Mouse (Mus musculus): ENCODE results near the gene Irf3.
A peak's percentile ranks its signal among the peaks of the same experiment; 100 is the strongest.
"Not testable (repeated sequence)": the region's sequence is repeated elsewhere in the genome, so short reads cannot be mapped to it uniquely, and the experiment has no call there.

Gene Irf3

GRCm38 (mm10) chr7:45007846-45008245 is 10.4 kb downstream of the Irf3 start:
- DNase-seq (ENCODE audit: low spot score), result no peak

GRCm38 (mm10) chr7:45008411-45008810 is 11.0 kb downstream of the Irf3 start:
- DNase-seq (ENCODE audit: low spot score), result no peak

- no peak for DNase-seq (ENCODE audit: low spot score)
Observed at GRCm38 (mm10) chr7:45012011-45012410, 14.6 kb downstream of the Irf3 start.

DNA sequence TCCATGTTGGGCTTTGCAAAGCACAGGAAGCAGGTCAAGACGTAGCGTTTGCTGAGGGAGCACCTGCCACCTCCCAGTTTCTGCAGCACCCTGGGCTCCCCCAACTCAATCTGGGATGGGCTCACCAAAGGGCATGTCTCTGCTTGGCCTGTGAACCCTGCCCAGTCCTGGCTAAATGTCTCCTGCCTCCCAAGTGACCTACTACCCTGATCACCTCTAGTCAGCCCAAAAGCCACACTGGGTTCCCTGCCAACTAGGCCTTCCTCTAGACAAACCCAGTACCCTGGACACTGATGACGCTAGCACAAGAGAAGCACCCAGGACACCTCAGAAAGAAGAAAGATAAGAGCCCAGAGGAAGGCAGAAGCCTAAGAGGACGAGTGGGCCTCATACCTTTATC is 15.4 kb downstream of the Irf3 start:
- no peak for DNase-seq (ENCODE audit: low spot score)

- DNase-seq (ENCODE audit: low spot score), result no peak
Observed at GRCm38 (mm10) chr7:45013366-45014095, 16.1 kb downstream of the Irf3 start.

- no peak for DNase-seq (ENCODE audit: low spot score)
Observed at GRCm38 (mm10) chr7:45014096-45014451, 16.6 kb downstream of the Irf3 start.

DNA sequence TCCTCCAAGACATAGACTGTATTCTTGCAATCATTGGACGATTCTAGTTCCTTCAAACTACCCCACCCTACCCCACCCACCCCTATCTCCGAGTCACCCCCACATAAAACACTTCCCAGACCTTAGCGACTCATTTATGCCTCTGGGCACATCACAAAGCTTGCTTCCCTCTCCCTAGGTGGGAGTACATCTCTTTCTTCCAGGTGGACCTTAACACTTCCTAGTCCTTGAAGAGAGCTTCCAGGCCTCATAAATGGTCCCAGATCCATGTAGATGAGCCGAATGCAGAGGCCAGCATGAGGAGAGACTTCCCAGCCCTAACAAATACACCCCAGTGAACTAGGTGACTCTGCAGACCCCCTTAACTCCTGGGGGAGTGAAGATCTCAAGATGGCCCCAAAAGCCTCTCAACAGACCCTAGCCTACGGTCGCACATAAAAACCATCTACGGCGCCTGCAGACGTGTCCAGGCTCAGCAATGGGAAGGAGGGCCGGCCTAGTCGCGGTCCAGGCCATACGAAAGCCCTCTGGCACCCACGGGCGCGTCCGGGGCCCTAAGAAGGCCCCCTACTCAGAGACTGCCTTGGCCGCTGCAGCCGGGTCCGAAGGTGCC is 18.0 kb downstream of the Irf3 start:
- no peak for DNase-seq (ENCODE audit: low spot score)

- DNase-seq (ENCODE audit: low spot score), result peak; percentile 97
Observed at GRCm38 (mm10) chr7:45015957-45016612, 18.6 kb downstream of the Irf3 start, which contains the start of gene Scaf1. Gene Scaf1, minus strand, starts transcription at chr7:45016363.

DNA sequence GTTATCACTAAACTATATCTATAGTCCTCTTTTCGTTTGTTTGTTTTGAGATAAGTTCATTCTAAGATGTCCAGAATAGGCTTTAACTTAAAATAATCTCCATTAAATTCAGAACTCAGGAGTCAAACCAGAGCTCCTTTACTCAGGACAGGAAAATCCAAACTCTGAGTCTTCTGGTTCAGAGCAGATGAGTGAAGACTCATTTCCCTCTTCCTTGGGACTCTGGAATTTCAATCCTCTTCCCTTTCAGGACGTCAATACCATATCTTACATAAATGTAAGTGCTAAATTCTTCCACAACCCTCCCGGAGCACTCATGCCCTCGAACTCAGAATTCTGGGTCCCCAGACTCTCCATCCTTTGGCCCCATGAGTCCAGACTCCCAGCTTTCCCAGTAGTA is 19.3 kb downstream of the Irf3 start:
- no peak for DNase-seq (ENCODE audit: low spot score)

- DNase-seq (ENCODE audit: low spot score), result peak; percentile 85
Observed at GRCm38 (mm10) chr7:45017242-45018061, 20.0 kb downstream of the Irf3 start, which contains the start of gene Rras. Gene Rras, plus strand, starts transcription at chr7:45017961.

DNA sequence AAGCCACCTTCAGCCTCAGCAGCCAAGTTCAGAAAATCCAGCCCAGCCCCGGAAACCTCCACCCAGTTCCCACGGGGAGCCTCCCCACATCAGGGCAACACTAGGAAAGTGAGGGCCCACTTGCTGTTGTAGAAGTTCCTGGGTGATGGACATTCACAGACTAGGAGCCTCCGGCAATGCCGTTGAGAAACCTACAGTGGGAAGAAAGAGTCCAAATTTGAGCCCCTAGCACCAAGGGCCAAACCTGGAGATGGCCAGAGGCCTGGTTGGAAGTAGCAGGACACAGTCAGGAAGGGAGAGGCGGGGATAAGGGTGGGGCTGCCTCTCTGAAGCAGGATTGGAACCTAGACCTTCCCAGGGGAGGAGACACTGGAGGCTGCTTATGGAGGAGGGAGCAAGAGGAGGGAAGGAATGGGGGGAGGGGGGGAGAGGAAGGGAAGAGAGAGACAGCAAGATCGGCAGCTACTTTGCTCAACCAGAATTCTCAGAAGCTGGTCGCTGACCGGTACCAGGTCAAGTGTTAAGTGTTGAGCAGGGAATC is 21.7 kb downstream of the Irf3 start:
- no peak for DNase-seq (ENCODE audit: low spot score)

- DNase-seq (ENCODE audit: low spot score), result no peak
Observed at GRCm38 (mm10) chr7:45020225-45020624, 22.8 kb downstream of the Irf3 start.

GRCm38 (mm10) chr7:45023711-45024110 is 26.3 kb downstream of the Irf3 start:
- not testable (repeated sequence) for DNase-seq (ENCODE audit: low spot score)

DNA sequence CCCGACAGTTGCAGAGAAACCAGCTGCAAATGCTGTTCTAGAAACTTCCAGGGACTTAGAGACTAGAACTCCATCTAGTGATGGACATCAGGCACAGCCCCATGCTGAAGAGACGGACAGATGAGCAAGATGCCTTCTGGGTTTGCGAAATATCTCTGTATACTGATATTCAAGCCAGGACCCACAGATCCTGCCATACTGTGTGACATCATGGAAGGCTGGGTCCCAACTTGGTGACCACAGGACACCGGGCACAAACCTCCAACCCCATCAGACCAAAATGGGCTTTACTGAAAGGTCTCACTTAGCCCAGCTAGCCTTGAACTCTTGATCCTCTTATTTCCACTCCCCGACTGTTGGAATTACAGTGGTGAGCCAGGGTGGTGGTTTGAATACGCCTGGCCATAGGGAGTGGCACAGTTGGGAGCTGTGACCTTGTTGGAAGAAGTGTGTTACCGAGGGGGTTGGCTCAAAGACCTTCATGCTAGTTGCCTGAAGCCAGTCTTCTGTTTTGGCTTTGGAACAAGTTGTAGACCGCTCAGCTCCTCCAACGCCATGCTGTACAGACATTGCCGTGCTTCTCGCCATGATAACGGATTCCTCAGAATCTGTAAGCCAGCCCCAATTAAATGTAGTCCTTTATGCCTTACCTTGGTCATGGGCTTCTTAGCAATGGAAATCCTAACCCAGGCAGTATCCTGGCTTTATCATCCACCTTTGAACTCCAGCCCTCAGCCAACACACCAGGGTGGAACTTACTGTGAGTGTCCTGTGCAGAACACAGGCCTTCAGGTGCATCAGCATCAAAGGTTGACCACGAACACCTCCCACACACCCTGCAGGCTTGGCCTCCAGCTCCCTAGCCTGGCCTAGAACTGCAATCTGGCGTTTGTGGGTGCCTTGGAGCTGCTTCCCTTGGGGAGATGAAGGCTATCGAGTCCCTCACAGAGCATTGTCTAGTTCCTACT is 27.1 kb downstream of the Irf3 start:
- no peak for DNase-seq (ENCODE audit: low spot score)

DNA sequence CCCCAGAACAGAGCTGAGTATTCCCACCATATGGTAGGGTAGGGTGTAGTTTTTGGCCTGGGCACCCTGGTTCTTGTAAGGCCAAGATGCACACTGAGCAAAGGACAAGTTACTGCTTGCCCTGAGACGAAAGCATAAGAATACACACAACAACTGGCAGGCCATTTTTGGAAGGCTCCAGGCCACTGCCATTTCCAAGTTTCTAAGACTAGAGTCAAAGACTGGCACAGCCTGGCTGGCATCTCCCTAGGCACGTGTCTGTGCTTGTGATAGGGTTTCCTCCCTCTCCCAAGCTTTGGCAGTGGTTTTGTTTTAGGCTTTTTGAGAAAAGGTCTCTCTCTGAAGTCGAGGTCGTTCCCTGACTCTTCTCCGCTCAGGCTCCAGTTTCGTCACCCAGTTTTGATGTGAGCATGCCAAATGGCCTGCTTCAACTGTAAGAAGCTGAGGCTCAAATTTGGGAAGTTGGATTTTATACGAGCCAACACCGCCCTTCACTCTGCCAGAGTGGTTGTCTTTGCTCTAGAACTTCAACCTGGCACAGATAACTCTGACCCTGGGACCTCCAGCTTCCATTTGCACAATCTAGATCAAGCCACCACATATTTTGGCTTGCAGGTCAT is 28.3 kb downstream of the Irf3 start:
- DNase-seq (ENCODE audit: low spot score), result no peak

DNA sequence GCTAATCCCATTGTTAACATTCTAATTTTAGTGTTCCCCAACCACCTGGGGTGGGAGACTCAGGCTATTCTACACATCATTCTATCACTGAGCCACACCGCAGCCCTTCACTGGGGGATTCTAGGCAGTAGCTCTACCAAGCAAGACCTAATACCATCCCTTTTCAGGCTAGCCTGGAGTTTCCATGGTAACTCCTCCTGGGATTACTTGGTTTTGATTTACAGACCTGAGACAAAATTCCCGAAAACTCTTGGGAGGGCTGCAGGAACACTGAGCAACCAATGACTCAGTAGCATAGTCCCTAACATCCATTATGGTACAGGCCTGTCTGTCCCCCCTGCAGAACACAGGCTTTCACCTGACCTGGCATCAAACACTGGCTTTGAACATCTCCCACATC is 28.8 kb downstream of the Irf3 start:
- DNase-seq (ENCODE audit: low spot score), result no peak

- DNase-seq (ENCODE audit: low spot score), result no peak
Observed at GRCm38 (mm10) chr7:45027761-45028160, 30.3 kb downstream of the Irf3 start.

- no peak for DNase-seq (ENCODE audit: low spot score)
Observed at GRCm38 (mm10) chr7:45028351-45028750, 30.9 kb downstream of the Irf3 start.

- DNase-seq (ENCODE audit: low spot score), result no peak
Observed at GRCm38 (mm10) chr7:45029995-45030394, 32.5 kb downstream of the Irf3 start.

GRCm38 (mm10) chr7:45030857-45031256 is 33.4 kb downstream of the Irf3 start:
- no peak for DNase-seq (ENCODE audit: low spot score)

All from spleen, adult 12 weeks (tissue).